Mouse (Mus musculus): ENCODE results near the gene Gm5136. TPM values are rescaled to one million over a fixed set of nuclear protein-coding genes. Genes with fewer than 3 reads are reported as not detected.

Gm5136 gene
- total RNA-seq (2021): 1 to 10 TPM; 2.9 to 5.1 TPM

DNA sequence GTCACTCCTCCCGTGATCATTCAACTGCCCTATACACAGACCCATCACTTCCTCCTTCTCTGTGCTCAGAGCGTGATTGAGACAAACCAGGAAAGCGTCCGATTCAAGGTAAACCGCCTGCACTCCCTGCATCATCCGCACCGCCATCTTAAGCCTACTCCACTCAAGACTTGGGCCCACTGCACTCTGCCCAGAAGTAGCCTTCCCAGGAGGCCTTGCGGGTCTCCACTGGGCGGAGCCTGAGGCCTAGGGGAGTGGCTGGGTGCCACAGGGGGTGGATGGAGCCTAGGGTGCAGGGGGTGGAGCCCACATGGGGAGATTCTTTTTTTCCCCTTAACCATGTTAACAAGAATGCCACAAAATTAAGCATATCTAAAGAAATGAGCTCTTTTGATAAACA is at the start of gene Gm5136:
Gene Gm5136 (minus strand): TSS at position 215 of the 400 bp plus-strand sequence.
- intact Hi-C loops (cut with DNase I): no loop called here
- DNase-seq (ENCODE audit: low spot score in 2 of 2): no peak

DNA sequence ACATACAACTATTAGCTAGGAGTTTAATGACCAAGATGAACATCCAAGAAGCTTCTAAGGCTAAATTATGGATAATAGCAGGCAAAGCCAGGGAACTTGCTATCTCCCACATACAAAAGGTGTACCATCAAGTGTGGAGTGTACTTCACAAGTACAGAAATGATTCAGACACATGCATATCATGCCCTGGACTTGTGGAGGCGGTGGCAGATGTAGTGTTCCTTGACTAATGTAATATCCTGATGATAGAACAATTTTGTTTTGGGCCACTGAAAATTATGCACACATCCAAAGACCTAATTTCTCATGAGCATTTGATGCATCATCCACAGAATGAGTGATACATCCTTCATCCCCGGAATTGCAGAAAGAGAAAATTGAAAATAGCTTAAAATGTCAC is 43.8 kb upstream of the Gm5136 start:
- intact Hi-C loops (cut with DNase I): no loop called here
- no peak for DNase-seq (ENCODE audit: low spot score in 2 of 2)

- peak in 1 of 2 experiments; percentile 37 for DNase-seq (ENCODE audit: low spot score in 2 of 2)
- intact Hi-C loops (cut with DNase I): loop anchor here (10.0 kb wide), 1 partner anchor 761 kb away; no protein-coding TSS in a partner anchor
These were observed 34.0 kb upstream of the Gm5136 start for GRCm38 (mm10) chr10:108733982-108734381.

DNA sequence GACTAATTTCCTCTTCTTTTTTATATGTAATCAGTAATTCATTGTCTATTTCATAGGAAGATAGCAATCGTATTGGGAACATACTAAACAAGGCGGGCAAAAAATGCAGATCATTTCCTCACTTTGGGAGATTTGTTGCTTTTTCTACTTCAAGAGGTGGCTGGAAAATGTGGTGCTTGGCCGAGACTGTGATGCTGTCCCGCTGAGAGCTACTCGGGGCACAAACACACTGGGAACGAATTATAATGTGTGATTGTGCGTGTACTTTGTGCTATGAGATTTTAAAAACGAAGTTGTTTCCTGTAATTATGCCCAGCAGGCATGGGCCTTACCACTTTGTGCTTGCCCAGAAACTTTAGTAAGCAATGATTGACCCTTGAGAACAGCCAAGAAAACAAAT is 29.0 kb upstream of the Gm5136 start:
- DNase-seq (ENCODE audit: low spot score in 2 of 2): no peak
- intact Hi-C loops (cut with DNase I): loop anchor here (5.0 kb wide), 1 partner anchor 272 kb away; no protein-coding TSS in a partner anchor

GRCm38 (mm10) chr10:108726391-108726790 is 26.4 kb upstream of the Gm5136 start:
- intact Hi-C loops (cut with DNase I): loop anchor here (5.0 kb wide), 1 partner anchor 269 kb away; no protein-coding TSS in a partner anchor
- DNase-seq (ENCODE audit: low spot score in 2 of 2): peak in 1 of 2 experiments; percentile 57

DNA sequence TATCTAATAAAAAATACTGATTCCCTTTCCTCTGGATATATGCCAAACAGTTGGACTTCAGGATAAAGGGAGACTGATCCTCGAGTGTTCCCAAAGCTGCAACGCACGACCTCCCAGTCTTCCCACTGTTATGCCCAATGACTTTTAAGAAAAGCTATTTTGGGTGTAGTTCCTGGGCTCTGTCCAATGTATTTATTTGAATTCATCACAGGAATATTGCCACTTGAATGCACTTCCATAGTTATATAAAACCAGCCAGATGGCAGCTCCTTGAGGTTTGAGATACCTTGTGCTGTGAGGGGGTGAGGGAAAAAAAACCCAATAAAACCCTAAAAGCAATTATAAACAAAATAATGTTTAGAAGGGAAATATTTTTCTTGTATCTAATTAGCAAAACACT is 24.9 kb upstream of the Gm5136 start:
- intact Hi-C loops (cut with DNase I): loop anchor here (5.0 kb wide), 2 partner anchors 68 to 268 kb away; no protein-coding TSS in a partner anchor

DNA sequence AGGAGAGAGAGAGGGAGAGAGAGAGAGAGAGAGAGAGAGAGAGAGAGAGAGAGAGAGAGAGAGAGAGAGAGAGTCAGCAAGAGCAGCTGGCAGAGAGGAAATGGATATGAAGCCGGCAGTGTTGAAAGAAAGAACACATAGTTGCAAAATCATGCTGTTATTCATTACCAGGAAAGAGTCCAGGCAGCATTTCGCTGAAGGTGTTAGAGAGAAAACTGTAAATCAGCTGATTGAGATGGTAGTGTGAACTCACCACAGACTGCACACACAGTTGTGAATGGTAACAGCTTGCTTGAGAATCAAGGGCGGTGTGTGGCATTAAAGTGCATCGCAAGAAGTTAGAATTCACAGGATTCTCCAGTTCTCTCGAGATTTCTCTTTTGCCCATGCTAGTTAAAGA is 10.6 kb upstream of the Gm5136 start:
- peak; percentile 42 to 90 for DNase-seq (ENCODE audit: low spot score in 2 of 2)
- intact Hi-C loops (cut with DNase I): no loop called here

More for the DNA sequence above, 24.9 kb upstream of the Gm5136 start:
- peak in 1 of 2 experiments; percentile 72 for DNase-seq (ENCODE audit: low spot score in 2 of 2)

DNA sequence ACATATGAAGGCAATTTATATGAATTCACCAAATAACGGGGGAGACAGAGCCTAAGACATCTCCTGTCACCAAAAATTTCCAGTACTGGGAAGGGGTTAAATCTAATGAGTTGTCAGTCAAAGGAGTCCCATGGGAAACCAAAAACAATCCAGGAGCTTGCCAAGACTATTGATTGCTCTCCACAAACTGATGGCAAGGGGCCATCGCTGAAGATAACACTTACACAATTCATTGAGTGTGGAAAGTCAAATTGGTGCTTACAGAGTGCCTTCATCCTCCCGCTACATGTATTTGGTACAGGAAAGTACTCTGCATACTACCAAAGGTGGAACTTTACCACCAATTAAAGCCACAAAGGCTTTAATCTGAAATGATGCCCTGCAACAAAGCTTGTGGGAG is 5.7 kb upstream of the Gm5136 start:
- intact Hi-C loops (cut with DNase I): no loop called here
- no peak for DNase-seq (ENCODE audit: low spot score in 2 of 2)

DNA sequence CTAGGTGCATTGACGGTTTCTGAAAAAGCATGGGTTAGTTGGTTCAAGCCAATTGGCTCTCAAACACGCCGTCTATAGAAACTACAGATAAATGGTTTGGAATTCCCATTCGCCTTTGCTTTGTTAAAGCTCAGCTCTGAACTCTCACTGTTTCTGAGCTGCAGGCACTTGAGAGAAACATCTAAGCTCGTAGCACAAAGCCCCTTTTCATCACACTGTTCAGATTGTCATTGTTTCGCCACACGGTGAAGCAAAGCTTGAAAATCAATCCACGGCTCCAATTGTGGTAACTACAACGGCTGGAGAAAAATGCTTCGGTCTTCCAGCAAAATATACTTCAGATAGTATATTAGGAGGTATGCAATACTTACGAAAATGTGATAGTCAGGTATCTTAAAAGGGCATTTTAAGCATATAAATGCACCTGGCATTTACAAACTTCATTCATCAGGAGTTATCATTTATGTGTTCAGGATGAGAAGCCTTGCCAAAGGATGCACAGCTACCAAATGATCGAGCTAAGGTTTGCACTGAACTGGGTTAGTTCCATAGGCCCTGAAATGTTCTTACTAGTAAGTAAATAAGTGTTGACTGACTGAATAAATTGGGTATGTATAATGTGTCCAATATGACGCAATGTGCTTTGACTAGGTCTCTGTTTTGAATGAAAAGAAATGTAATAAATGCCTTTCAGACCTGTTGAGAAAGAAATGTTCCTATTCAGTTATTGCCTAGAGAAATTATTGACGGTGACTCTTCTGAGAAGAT is 1.6 kb upstream of the Gm5136 start:
- no peak for DNase-seq (ENCODE audit: low spot score in 2 of 2)
- intact Hi-C loops (cut with DNase I): no loop called here

- intact Hi-C loops (cut with DNase I): no loop called here
- DNase-seq (ENCODE audit: low spot score in 2 of 2): peak in 1 of 2 experiments; percentile 71
These were observed 2.9 kb downstream of the Gm5136 start for GRCm38 (mm10) chr10:108697062-108697461.

DNA sequence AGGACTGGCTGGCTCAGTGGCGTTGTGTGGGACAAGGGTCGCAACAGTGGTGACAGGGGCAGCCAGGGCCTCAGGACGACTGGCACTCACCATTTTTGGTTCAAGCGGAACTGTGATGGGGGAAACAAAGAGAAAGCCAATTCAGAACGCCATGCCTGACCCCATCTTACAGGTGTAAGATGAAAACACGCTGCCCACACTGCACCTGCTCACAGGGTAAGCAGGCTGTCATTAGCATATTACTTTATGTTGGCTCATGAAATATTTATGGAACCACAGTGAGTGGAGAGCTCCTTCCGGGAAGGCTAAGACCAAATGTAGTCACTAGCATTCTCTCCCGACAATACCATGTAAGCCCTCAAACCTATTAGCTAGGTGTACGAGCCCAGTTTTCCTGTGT is 9.0 kb downstream of the Gm5136 start:
- intact Hi-C loops (cut with DNase I): no loop called here
- peak in 1 of 2 experiments; percentile 56 for DNase-seq (ENCODE audit: low spot score in 2 of 2)

DNA sequence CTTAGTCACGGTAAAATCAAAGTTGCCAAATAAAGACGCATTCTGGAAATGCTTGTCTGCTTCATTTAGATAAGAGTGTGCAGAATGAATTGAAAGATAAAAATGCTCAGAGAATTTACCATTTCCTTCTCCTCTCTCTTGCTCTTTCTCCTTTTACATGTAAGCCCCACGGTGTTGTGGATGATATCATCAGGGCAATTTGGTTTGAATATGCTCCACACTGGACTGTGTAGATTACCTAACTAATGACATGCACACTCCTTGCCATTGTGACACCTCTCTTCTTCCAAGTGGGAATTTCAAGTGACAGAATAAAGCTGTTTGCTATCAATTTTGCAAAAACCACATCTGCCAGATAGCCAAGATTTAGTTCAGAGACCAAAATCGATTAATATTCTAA is 13.3 kb downstream of the Gm5136 start:
- intact Hi-C loops (cut with DNase I): no loop called here

GRCm38 (mm10) chr10:108679675-108680390 is 20.1 kb downstream of the Gm5136 start:
- DNase-seq (ENCODE audit: low spot score in 2 of 2): peak in 1 of 2 experiments; percentile 58
- intact Hi-C loops (cut with DNase I): no loop called here

More for the DNA sequence above, 13.3 kb downstream of the Gm5136 start:
- DNase-seq (ENCODE audit: low spot score in 2 of 2): no peak

DNA sequence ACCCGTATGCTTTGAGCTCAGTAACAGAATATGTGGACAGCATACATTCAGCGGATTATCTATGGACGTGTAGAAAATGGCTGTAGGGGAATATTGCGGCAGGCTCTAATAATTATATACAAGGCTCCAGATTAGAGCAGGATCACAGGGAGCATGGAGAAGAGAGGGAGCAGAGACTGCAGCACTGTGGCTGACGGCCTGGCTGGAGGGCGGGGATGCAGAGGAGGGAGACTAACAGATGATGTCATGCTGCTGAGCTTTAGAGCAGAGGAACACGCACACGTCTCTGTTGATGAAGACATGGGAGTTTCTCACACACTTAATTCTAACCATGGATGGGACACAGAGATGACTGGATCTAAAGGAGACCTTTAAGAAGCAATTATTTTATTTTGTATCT is 22.9 kb downstream of the Gm5136 start:
- intact Hi-C loops (cut with DNase I): no loop called here
- DNase-seq (ENCODE audit: low spot score in 2 of 2): no peak

DNA sequence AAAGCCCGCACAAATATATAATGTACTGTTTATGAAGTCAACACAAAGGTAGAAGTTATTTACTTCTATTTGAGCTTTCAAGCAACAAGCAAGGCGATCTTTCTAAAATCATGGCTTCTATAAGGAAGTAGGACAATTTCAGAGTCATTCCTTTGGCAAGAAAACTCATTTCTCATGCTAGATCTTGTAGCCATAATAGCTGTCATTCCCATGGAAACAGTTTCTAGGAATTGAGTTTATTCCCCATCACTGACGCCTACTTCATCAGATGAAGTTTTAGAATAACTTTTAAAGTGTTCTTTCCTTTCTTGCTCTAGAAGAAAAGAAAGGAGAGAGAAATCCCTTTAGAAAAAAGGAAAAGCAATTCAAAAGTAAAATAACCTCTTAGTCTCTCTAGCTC is 31.0 kb downstream of the Gm5136 start:
- DNase-seq (ENCODE audit: low spot score in 2 of 2): peak in 1 of 2 experiments; percentile 70
- intact Hi-C loops (cut with DNase I): no loop called here

DNA sequence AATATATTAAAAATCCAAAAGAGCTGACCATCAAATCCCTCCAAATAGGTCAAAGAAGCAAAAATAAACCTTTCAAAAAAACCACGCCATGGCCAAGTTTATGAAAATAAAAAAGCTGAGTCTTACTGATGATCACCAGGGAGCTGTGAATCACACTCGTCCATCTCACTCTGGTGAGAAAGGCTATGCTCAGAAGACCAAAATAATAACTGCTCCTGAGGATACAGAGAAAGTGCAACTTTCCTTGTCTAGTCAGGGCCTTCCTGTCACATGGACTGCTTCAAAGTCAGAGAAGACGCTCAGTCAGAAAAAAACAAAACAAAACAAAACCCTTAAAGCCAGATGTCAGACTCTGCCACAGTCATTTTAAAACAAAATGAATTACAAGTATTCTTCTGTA is 39.7 kb downstream of the Gm5136 start:
- DNase-seq (ENCODE audit: low spot score in 2 of 2): peak in 1 of 2 experiments; percentile 67
- intact Hi-C loops (cut with DNase I): no loop called here

DNA sequence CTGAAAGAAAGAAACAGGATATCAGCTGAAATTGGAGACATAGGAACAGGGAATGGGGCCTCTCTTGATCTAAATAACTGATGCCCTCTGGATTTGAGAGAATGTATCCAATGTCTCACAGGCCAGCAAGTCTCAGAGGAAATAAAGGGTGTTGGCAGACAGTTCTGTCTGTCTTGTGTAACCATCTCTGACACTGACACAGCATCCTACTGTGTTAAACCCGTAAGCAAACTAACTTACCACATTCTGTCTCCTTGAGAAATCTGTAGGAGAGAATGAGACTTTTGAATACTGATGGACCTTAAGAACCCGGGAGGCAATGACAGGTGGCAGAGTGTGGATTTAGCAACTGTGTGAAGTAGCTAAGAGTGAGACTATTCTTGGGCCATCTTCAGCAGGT is 41.7 kb downstream of the Gm5136 start:
- intact Hi-C loops (cut with DNase I): loop anchor here (5.0 kb wide), 1 partner anchor 64 kb away; no protein-coding TSS in a partner anchor
- no peak for DNase-seq (ENCODE audit: low spot score in 2 of 2)

DNA sequence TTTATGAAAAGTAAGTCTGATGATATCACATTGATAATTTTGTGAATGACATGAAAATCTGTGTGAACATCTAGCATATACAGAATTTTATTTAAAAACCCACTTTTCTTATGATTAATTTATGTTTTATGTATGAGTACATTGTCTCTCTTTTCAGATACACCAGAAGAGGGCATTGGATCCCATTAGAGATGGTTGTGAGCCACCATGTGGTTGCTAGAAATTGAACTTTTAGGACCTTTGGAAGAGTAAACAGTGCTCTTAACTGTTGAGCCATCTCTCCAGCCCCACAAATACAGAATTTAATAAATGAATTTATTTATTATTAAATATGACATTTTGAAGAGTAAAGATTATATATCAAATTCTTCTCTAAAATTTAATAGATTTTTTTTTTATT is 42.3 kb downstream of the Gm5136 start:
- intact Hi-C loops (cut with DNase I): loop anchor here (5.0 kb wide), 1 partner anchor 65 kb away; no protein-coding TSS in a partner anchor
- no peak for DNase-seq (ENCODE audit: low spot score in 2 of 2)

DNA sequence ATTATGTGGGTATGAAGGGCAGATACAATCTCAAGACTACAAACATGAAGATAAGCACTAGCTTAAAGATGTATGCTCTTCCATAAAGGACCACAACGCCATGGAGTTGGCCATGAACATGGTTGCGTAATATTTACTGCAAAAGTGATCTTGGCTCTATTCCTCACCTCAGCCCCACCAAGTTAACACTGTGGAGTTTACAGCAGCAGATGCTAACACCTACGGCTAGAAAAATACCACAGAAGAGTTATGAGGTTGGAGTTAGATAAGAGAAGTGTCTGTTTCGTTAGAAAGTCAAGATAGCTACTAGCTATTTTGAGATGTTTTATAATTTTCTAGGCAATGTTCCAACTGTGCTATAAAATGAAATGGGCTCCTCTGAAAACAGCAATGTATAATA is 43.1 kb downstream of the Gm5136 start:
- intact Hi-C loops (cut with DNase I): loop anchor here (5.0 kb wide), 1 partner anchor 65 kb away; no protein-coding TSS in a partner anchor
- peak in 1 of 2 experiments; percentile 84 for DNase-seq (ENCODE audit: low spot score in 2 of 2)

- DNase-seq (ENCODE audit: low spot score in 2 of 2): peak in 1 of 2 experiments; percentile 66
- intact Hi-C loops (cut with DNase I): loop anchor here (5.0 kb wide), 1 partner anchor 67 kb away; no protein-coding TSS in a partner anchor
These were observed 44.9 kb downstream of the Gm5136 start for GRCm38 (mm10) chr10:108655074-108655473.

Data from left cerebral cortex, postnatal 25 days (tissue).